Mouse (Mus musculus) right cerebral cortex, adult 2 months (tissue): ENCODE results near the gene Rbm14.

Experiments used
- DNase-seq, 2 experiments: peaks; one replicate each; pipeline ENCODE4 v3.0.0; 2021 to 2022; ENCODE audit warnings: low spot score in 2 of 2

The Rbm14 gene

GRCm38 (mm10) chr19:4811063-4811908 lies at the start of gene Rbm14, which contains the start of gene Gm21992:
Rbm14 (minus strand) TSS chr19:4811634.
Gm21992 (minus strand) TSS chr19:4811612.
- DNase-seq, result peak; percentile 98 to 99

GRCm38 (mm10) chr19:4859081-4859480 lies 47.6 kb upstream of the Rbm14 start:
- DNase-seq, result peak; percentile 31 to 49

- DNase-seq, result no peak
These were observed 44.5 kb upstream of the Rbm14 start for GRCm38 (mm10) chr19:4855951-4856350.

- DNase-seq, result no peak
These were observed 44.0 kb upstream of the Rbm14 start for GRCm38 (mm10) chr19:4855470-4855820.

GRCm38 (mm10) chr19:4854552-4855469 lies 43.4 kb upstream of the Rbm14 start, which contains the start of gene Ctsf:
Ctsf (plus strand) TSS chr19:4855130.
- peak; percentile 90 to 93 for DNase-seq

GRCm38 (mm10) chr19:4850281-4850680 lies 38.8 kb upstream of the Rbm14 start:
- no peak for DNase-seq

GRCm38 (mm10) chr19:4849800-4850199 lies 38.4 kb upstream of the Rbm14 start:
- DNase-seq, result no peak

- DNase-seq, result peak in 1 of 2 experiments; percentile 27
These were observed 36.1 kb upstream of the Rbm14 start for GRCm38 (mm10) chr19:4847490-4847889.

- no peak for DNase-seq
These were observed 34.4 kb upstream of the Rbm14 start for GRCm38 (mm10) chr19:4845846-4846245.

GRCm38 (mm10) chr19:4842611-4843010 lies 31.2 kb upstream of the Rbm14 start:
- DNase-seq, result no peak

- DNase-seq, result no peak
These were observed 29.4 kb upstream of the Rbm14 start for GRCm38 (mm10) chr19:4840848-4841247.

- DNase-seq, result peak; percentile 97 to 99
These were observed 27.7 kb upstream of the Rbm14 start, which contains the start of the genes Ccs and Ccdc87 for GRCm38 (mm10) chr19:4839149-4839548. Ccs (minus strand) TSS chr19:4839332. Ccdc87 (plus strand) TSS chr19:4839366.

GRCm38 (mm10) chr19:4838526-4839140 lies 27.2 kb upstream of the Rbm14 start:
- DNase-seq, result no peak

- DNase-seq, result no peak
These were observed 25.6 kb upstream of the Rbm14 start for GRCm38 (mm10) chr19:4837049-4837448.

GRCm38 (mm10) chr19:4836096-4836495 lies 24.7 kb upstream of the Rbm14 start:
- no peak for DNase-seq

GRCm38 (mm10) chr19:4833977-4834376 lies 22.5 kb upstream of the Rbm14 start:
- no peak for DNase-seq

GRCm38 (mm10) chr19:4829156-4829555 lies 17.7 kb upstream of the Rbm14 start:
- peak; percentile 26 to 37 for DNase-seq

- no peak for DNase-seq
These were observed 17.1 kb upstream of the Rbm14 start for GRCm38 (mm10) chr19:4828444-4829114.

- DNase-seq, result peak; percentile 33 to 59
These were observed 9.4 kb upstream of the Rbm14 start for GRCm38 (mm10) chr19:4820678-4821303.

GRCm38 (mm10) chr19:4817182-4817835 lies 5.9 kb upstream of the Rbm14 start:
- no peak for DNase-seq
